Mouse (Mus musculus) embryo, embryonic 10.5 days (tissue): ENCODE results near the gene Mreg.
"Not testable (repeated sequence)": the region's sequence is repeated elsewhere in the genome, so short reads cannot be mapped to it uniquely, and the experiment has no call there.

Experiments used
- DNase-seq: peaks from one replicate; pipeline ENCODE4 v3.0.0-alpha.2; 2015; ENCODE audit warnings: low spot score

The Mreg gene

GRCm38 (mm10) chr1:72211701-72212699 lies at the start of gene Mreg:
Gene Mreg, minus strand, starts transcription at chr1:72212307.
- peak; percentile 77 for DNase-seq

- DNase-seq, result no peak
Measured at GRCm38 (mm10) chr1:72256381-72257256, 44.5 kb upstream of the Mreg start.

DNA sequence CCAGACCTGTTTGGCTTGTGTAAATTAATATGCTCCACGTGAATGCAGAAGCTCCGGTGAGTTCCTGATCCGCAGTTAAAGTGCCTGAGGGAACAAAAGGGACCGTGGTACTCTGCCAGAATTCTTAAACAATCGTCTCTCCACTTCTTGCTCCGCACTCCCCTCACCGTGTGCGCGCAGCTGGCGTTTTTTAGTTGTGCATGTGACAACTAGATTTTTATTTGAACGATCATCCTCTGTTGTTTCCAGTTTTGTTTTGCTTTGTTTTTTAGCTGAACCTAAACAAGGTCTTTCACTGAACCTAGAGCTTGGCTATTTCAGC lies 43.7 kb upstream of the Mreg start:
- no peak for DNase-seq

DNA sequence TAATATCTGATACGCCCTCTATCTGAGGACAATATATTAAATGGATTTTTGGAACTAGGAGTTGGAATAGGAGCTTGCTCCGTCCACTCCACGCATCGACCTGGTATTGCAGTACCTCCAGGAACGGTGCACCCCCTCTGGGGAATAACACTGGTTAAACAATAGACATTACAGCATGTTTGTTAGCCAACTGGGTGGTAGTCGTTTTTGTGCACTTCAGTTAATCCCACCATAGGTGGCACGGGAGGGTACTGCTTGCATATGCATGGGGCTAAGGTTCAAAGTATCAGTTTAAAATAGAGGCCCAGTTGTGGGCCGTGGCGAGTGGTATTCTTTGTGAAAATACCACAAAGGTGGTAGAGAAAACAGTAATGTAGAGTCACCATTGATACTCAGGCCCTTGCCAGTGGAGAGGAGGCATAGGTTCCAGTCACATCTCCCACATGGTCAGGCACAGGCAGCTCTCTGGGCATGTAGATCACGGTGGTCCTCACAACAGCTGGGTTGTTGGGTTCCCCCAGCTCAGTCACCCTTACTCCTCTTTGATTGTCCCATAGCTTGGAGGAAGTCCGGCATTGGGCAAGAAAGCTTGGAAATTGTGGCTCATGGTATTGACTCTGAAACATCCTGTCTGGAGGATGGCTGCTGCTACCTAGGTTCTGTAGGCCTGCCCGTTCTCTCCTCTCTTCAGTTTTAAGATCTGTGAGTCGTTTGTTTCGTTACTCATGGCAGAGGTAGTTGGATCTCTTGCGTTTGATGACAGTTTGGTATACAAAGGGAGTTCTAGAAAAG lies 43.2 kb upstream of the Mreg start:
- DNase-seq, result peak; percentile 95

GRCm38 (mm10) chr1:72254545-72255061 lies 42.5 kb upstream of the Mreg start:
- DNase-seq, result peak; percentile 93

GRCm38 (mm10) chr1:72253881-72254491 lies 41.9 kb upstream of the Mreg start:
- DNase-seq, result peak; percentile 44

DNA sequence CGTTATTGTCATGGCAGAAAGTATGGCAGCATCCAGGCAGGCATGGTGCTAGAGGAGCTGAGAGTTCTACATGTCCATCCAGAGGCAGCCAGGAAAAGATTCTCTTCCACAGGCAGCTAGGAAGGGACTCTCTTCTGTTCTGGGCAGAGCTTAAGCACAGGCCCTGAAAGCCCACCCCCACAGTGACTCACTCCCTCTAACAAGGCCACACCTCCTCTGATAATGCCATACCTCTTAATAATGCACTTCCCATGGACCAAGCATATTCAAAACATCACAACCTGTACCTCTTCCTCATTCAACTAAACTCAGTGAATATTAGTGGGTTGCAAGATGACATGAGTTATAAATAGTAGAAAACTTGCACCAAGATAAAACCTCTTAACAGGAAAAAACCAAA lies 39.7 kb upstream of the Mreg start:
- no peak for DNase-seq

DNA sequence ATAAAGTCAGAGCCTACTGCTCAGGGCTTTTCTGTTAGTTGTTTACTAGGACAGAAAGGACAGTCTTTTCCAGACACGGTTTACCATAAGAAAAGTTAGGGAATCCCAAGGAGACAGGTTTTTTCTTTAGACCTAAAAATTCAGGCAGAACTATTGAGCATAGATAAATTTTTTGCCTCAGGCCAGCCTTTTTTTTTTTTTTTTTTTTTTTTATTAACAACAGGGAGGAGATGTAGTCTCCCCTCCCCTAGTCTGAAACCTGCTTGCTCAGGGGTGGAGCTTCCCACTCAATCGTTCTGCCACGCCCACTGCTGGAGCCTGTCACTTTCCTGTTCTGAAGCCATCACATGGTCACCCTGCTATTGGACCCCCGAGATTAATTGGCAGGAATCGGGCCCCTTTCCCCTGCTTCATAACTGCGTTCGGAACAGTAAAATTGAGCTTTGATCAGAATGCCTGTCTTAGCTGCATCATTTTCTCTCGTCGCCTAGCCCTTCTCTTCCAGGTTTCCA lies 36.2 kb upstream of the Mreg start:
- not testable (repeated sequence) for DNase-seq

DNA sequence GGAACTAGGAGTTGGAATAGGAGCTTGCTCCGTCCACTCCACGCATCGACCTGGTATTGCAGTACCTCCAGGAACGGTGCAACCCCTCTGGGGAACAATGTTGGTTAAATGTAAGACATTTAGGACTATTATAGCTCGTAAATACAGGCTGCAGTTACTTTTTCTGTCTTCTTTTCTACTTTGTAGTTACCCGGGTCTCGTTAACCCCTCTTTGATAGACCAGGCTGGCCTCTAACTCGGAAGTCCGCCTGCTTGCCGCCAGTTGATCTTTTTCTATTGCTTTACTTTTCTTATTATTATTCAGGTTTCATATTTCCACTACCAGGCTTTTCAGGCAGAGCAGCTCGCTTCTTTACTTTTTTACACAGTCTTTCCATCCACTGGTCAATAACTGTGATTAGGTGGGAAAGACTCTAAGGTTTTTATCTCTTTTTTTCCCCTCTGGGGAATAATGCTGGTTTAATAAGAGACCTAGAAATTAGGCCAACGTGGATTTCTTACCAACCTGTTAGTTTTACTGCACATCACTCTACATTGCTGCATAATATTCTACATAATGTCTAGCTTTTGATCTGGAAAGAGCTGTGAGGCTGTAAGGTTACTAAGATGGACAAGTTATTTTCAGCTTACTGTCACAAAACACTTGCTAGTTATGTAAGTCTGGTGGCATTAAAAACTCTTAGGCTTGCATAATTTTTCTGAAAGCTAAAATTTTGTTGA lies 32.4 kb upstream of the Mreg start:
- peak; percentile 89 for DNase-seq

- DNase-seq, result peak; percentile 97
Measured at GRCm38 (mm10) chr1:72243656-72244316, 31.7 kb upstream of the Mreg start.

DNA sequence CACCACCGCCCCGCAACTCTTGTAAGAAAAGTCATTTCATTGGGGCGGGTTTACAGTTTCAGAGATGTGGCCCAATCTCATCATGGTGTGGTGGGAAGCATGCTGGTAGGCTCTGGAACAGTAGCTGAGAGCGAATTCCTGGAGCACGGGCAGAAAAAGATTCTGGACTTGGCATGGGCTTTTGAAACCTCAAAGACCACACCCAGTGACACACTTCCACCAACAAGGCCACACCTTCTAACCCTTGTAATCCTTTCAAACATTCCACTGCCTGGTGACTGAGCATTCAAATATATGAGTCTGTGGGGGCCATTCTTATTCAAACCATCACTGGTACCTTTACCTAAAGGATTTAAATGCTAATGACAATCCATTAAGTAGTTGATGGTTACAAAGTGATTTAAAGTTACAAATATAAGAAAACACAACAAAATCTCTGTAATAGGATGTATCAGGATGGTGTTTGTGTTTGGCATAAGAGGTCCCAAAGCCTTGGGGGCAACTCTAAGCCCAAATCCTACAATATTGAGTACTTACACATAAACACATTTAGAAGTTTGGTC lies 30.6 kb upstream of the Mreg start:
- no peak for DNase-seq

DNA sequence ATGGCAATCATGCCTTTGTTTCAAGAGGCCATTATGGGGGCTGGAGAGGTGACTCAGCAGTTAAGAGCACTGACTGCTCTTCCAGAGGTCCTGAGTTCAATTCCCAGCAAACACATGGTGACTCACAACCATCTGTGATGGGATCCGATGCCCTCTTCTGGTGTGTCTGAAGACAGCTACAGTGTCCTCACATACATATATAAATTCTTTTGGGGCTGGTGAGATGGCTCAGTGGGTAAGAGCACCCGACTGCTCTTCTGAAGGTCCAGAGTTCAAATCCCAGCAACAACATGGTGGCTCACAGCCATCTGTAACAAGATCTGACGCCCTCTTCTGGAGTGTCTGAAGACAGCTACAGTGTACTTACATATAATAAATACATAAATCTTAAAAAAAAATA lies 27.0 kb upstream of the Mreg start:
- not testable (repeated sequence) for DNase-seq

- no peak for DNase-seq
Measured at GRCm38 (mm10) chr1:72238016-72238580, 26.0 kb upstream of the Mreg start.

- peak; percentile 75 for DNase-seq
Measured at GRCm38 (mm10) chr1:72237007-72237775, 25.1 kb upstream of the Mreg start.

DNA sequence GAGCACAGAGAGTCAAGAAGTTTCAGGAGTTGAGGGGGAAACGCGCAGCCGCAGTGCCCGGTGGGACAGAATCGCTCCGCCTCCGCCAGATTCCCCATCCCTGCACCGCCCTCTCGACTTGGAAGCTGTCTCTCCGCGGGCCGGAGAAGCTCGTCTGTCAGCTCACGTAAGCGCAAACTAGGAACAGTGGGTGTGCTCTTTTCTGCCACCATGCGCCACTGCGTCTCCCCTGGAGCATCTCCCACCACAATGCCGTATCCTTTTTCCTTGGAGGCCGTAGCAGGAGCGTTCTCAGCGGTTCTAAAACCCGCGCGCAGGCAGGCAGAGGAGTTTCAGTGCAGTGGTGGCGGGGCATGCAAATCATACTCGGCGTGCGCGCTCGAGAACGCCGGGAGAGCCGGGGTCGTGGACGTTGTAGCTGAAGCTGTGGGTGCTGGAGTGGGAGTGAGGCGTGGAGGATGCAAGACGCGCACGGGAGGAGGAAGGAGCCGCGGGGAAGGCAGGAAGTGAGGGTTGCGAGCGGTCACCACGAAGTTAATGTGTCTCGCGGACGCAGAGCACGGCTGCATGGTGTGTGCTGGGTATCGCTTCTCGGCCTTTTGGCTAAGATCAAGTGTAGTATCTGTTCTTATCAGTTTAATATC lies 24.4 kb upstream of the Mreg start:
- DNase-seq, result peak; percentile 90

- not testable (repeated sequence) for DNase-seq
Measured at GRCm38 (mm10) chr1:72232592-72232991, 20.5 kb upstream of the Mreg start.

DNA sequence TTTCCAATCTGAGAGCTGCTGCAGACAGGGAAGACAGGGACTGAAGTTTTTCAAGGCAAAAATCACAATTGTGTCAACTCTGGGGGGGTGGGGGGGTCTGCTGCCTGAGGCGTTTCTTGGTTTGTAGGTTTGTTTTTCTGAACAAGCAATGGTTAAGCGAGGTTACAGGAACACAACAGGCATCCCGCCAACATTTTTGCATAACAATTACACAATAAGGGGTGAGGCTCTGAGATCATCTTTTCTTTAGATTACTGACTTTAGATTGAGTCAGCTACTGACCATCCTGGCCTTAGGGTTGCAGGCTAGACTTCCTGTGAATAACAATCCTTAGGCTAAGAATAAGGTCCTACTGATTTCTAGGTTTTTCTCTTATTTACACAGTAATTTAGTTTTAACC lies 16.9 kb upstream of the Mreg start:
- no peak for DNase-seq

- DNase-seq, result no peak
Measured at GRCm38 (mm10) chr1:72227546-72227945, 15.4 kb upstream of the Mreg start.
